Mouse (Mus musculus) midbrain, embryonic 15.5 days (tissue): ENCODE data around the gene Enkd1. TPM values are rescaled to one million over a fixed set of nuclear protein-coding genes. Genes with fewer than 3 reads are reported as not detected.

ENCODE experiments used
- ATAC-seq: fragments of 200-750 bp; cut with Nextera tagmentation; replicated peaks from 2 replicates; pipeline ENCODE4 v1.8.0; 2017; ENCODE audit warnings: moderate TSS enrichment
- H3K27ac ChIP-seq: fragments of 300-500 bp; sonication (generic); 2 replicates; pipeline ENCODE4 v1.5.1; 2015; ENCODE audit warnings: mild to moderate bottlenecking, inconsistent platforms
- H3K27me3 ChIP-seq: fragments of 300-500 bp; sonication (generic); replicated peaks from 2 replicates; pipeline ENCODE4 v1.6.1; 2015; ENCODE audit warnings: inconsistent platforms
- H3K36me3 ChIP-seq: fragments of 300-500 bp; sonication (generic); replicated peaks from 2 replicates; pipeline ENCODE4 v1.6.1; 2015; ENCODE audit warnings: inconsistent platforms
- H3K4me1 ChIP-seq: fragments of 300-500 bp; sonication (generic); 2 replicates; pipeline ENCODE4 v1.6.1; 2015; ENCODE audit warnings: inconsistent platforms
- H3K4me2 ChIP-seq: fragments of 300-500 bp; sonication (generic); 2 replicates; pipeline ENCODE4 v1.6.1; 2015; ENCODE audit warnings: inconsistent platforms, mild to moderate bottlenecking, moderate library complexity
- H3K4me3 ChIP-seq: fragments of 300-500 bp; sonication (generic); 2 replicates; pipeline ENCODE4 v1.5.1; 2015; ENCODE audit warnings: mild to moderate bottlenecking, inconsistent platforms
- H3K9ac ChIP-seq: fragments of 300-500 bp; sonication (generic); 2 replicates; pipeline ENCODE4 v1.6.1; 2015; ENCODE audit warnings: mild to moderate bottlenecking, inconsistent platforms
- H3K9me3 ChIP-seq: fragments of 300-500 bp; sonication (generic); 2 replicates; pipeline ENCODE4 v1.6.1; 2016; ENCODE audit warnings: inconsistent platforms
- WGBS: fragments of 180-500 bp; shearing (Covaris S2); methylation state at CpG from one replicate; pipeline ENCODE4 v1.1.7; 2015; ENCODE audit warnings: mixed read lengths; 5-methylcytosine and 5-hydroxymethylcytosine counted together
- polyA plus RNA-seq: library from polyadenylated mRNA; unstranded; fragments of >200 nt; fragmentation: Nextera tagmentation; extraction: Ambion mirVana; gene quantifications from 2 replicates; pipeline ENCODE4 v1.2.1, GENCODE M21; 2015

Enkd1 gene
- polyA plus RNA-seq, 1 experiment from 2014 or later = 16.1 TPM

DNA sequence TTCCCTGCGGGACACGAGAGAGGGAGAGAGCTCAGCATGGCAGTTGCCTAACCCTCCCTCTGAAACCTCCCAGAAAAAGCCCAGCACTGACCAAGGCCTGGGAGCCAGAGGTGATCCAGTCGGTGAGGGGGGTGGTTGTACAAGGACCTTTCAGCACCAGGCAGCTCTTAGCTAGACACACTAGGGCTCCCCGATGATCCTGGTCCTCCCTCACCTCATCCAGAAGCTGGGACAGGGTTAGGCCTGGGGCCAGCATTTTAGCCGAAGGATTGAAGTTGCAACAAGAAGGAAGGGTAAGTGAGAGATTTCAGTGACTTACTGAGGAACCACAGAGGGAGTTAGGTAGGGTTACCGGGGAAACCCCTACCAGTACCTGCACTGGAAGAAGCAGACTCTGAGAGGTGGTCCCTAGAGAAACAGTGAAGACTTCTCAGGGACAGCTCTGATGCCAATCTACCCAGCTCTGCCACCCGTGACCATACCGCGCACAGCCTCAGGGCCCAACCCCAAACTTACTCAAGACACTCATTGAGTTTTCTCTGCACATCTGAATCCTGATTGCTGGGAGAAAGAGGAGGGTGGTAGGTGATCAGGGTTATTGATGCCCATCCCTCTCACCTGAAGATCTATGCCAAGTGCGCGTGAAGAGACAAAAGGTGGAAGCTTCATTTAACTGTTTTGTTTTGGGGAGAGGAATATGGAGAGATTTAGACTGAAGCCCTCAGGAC, 8.4 kb downstream of the Enkd1 start:
- WGBS = 90% methylated on average over 11 of the region's 11 CpGs
- Histone ChIP-seq H3K4me3 (peak overlapping the region; percentile 64), H3K4me2 (peak overlapping the region; percentile 85), H3K27ac (0 out of 2 replicates have a peak overlapping the region, but pooled peaks have one; percentile 92), H3K27me3 (no peaks in the 10 kb centered on the region), H3K36me3 (peaks cover 20% of the 10 kb centered on the region), H3K9me3 (no peaks in the 10 kb centered on the region), H3K4me1 (peaks cover 34% of the 10 kb centered on the region), H3K9ac (peak overlapping the region; percentile 59)
- ATAC-seq = no peak

DNA sequence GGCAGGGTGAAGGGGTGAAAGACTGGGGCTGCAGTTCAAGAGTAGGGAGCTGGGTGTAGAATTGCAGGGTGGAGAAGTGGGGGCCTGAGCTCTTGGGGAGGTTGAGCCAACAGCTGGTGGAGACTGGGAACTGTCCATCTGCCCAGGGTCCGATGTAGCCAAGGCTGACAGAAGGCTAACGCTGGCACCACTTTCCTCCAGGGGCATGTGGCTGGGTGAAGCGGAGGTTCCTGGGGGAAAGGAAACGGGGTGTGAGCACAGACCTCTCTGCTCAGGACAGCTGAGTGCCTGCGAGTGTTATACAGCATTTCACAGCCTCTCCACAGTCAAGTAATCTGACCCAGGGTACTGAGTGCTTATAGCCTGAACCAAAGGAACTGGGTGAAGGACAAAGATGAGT, 9.3 kb downstream of the Enkd1 start:
- Histone ChIP-seq H3K4me3 (no peak overlapping the region), H3K27me3 (no peaks in the 10 kb centered on the region), H3K36me3 (peaks cover 20% of the 10 kb centered on the region), H3K9me3 (no peaks in the 10 kb centered on the region), H3K9ac (no peak overlapping the region), H3K4me2 (no peak overlapping the region), H3K27ac (no peak overlapping the region), H3K4me1 (peaks cover 37% of the 10 kb centered on the region)
- no peak for ATAC-seq
- 91% methylated on average over 5 of the region's 5 CpGs for WGBS

DNA sequence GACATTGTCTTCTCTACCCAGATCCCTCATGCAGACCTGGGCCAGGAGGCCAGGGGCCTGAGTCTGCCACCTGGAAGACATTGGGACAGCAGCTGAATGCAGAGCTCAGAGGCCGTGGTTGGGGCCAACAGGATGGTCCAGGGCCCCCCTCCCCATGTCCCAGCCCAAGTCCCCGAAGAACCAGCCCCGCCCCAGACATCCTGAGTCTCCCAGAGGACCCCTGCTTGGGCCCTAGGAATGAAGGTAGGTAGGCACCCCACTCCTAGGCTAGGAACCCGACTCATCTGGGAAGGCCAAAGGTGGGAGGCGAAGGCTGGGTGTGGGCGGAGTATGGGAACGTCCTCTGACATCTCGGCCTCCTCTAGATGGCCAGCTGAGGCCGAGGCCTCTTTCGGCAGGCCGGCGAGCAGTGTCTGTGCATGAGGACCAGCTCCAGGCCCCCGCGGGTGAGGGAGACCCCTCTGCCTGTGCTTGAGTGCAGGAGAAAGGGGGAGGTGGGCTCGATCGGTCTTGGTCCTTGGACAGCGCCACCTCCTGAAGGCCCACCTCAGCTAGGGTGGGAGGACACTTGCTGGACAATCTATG, 10.7 kb downstream of the Enkd1 start:
- ATAC-seq = no peak
- 90% methylated on average over 17 of the region's 17 CpGs for WGBS
- Histone ChIP-seq H3K4me1 (peaks cover 32% of the 10 kb centered on the region), H3K4me3 (no peak overlapping the region), H3K27ac (no peak overlapping the region), H3K9me3 (no peaks in the 10 kb centered on the region), H3K27me3 (no peaks in the 10 kb centered on the region), H3K9ac (no peak overlapping the region), H3K4me2 (no peak overlapping the region), H3K36me3 (peaks cover 20% of the 10 kb centered on the region)

DNA sequence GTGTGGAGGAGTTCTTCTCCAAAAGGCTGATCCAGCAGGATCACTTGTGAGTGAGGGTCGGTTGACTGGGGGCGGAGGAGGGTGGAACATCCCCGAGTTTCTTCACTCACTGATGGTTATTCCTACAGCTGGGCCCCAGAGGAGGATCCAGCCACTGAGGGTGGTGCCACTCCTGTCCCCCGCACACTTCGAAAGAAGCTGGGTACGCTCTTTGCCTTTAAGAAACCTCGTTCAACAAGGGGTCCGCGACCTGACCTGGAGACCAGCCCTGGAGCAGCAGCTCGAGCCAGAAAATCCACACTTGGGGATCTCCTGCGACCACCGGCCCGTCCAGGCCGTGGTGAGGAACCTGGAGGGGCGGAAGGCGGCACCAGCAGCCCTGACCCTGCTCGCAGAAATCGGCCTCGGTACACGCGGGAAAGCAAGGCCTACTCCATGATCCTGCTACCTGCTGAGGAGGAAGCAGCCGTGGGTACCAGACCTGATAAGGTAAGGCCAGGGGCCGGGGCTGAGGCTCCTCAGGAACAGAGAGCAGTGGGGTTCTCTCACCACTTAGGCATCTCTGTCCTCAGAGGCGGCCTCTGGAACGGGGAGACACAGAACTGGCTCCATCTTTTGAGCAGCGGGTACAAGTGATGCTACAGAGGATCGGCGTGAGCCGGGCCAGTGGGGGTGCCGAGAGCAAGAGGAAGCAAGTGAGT, 12.8 kb downstream of the Enkd1 start:
- peak overlapping the region; percentile 64 for H3K9ac ChIP-seq
- no peaks in the 10 kb centered on the region for H3K27me3 ChIP-seq
- H3K4me2 ChIP-seq = peak overlapping the region; percentile 64
- H3K36me3 ChIP-seq = peaks cover 20% of the 10 kb centered on the region
- WGBS = 81% methylated on average over 30 of the region's 30 CpGs
- peaks cover 23% of the 10 kb centered on the region for H3K4me1 ChIP-seq
- no peaks in the 10 kb centered on the region for H3K9me3 ChIP-seq
- H3K4me3 ChIP-seq = peak overlapping the region; percentile 59
- ATAC-seq = no peak
- peak overlapping the region; percentile 85 for H3K27ac ChIP-seq

DNA sequence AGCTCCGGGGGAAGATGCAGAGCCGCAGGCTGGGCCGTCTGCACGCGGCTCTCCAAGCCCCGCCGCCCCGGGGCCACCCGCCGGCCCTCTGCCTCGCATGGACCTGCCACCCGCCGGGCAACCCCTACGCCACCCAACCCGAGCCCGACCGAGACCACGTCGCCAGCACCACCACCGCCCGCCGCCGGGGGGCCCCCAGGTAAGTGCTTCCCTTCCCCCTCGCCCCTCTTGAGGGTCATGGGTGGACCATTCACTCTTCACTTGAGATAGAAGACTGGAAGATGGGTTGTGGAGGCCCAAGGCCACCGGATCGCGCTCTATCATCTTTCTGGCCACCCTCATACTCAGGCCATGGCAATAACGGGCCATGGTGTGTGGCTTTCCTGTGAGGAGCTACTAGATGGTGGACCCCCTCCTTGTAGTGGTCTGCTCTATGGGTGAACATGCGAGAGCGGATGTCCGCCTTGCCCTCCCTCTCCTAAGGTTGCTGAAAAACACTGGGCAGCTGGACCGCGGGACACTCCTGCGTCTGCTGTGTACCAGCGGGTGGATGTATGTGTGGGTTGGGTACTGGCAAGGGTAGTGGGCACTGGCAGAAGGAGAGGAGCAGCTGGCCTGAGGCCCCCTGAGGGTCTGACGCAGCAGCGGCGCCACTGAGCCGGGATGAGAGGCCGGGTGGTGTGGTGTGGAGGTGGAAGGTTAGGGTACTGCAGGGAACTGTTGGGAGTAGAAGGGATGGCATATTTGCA, 13.8 kb downstream of the Enkd1 start:
- Histone ChIP-seq H3K9me3 (no peaks in the 10 kb centered on the region), H3K4me1 (peaks cover 14% of the 10 kb centered on the region), H3K4me2 (peak overlapping the region; percentile 64), H3K27ac (peak overlapping the region; percentile 85), H3K4me3 (peak overlapping the region; percentile 59), H3K36me3 (peaks cover 20% of the 10 kb centered on the region), H3K9ac (peak overlapping the region; percentile 64), H3K27me3 (no peaks in the 10 kb centered on the region)
- WGBS = 6% methylated on average over 40 of the region's 40 CpGs
- peak; percentile 61 for ATAC-seq

DNA sequence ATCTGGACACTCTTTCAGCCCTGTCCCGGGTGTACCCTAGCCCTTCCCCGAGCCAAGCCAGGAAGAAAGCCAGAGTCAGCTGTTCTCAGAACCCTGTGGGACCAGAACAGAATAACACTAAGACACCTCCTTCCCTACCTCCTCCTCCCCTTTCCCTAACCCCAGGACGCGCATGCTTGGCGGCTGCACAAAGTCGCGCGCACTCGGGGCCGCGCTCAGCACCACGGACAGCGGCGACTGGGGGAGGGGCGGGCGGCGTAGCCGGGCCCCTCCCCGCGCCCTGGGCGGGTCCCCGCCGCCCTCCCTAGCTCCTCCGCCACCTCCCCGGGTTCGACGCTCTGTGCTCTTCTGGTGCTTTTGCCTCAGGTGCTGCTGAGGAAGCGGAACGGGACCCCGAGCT, 14.4 kb downstream of the Enkd1 start:
- Histone ChIP-seq H3K9ac (peak overlapping the region; percentile 64), H3K4me3 (peak overlapping the region; percentile 59), H3K36me3 (peaks cover 19% of the 10 kb centered on the region), H3K4me2 (peak overlapping the region; percentile 64), H3K27me3 (no peaks in the 10 kb centered on the region), H3K9me3 (no peaks in the 10 kb centered on the region), H3K4me1 (peaks cover 14% of the 10 kb centered on the region), H3K27ac (peak overlapping the region; percentile 85)
- peak; percentile 72 for ATAC-seq
- WGBS = 4% methylated on average over 30 of the region's 30 CpGs

DNA sequence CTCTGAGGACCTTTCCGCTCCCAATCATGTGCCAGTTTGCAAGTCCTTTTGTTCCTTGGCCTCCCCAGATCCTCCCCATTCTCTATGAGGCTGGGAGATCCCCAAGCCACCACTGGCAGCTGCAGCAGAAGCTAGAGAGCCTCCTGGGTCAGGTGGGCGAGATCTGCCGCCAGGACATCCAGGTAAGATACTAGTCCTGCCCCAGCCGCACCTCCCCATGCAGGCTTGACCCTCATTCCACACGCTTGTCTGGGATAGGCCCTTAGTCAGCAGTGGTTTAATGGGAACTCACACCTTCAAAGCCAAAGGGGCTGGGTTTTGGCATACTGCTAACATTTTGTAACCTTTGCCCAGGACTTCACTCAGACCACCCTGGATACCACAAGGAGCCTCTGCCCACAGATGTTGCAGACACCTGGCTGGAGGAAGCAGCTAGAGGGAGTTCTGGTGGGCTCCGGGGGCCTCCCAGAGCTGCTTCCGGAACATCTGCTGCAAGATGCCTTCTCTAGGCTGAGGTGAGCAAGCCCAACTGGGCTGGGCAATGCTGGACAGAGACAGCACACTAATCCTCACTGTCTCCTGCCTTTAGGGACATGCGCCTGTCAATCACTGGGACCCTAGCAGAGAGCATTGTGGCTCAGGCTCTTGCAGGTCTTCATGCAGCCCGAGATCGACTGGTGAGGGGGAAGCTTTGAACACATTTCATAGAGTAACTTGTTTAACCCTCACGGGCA, 15.4 kb downstream of the Enkd1 start:
- 95% methylated on average over 11 of the region's 11 CpGs for WGBS
- no peak overlapping the region for H3K4me3 ChIP-seq
- H3K27ac ChIP-seq = no peak overlapping the region
- no peaks in the 10 kb centered on the region for H3K9me3 ChIP-seq
- peaks cover 14% of the 10 kb centered on the region for H3K4me1 ChIP-seq
- no peak overlapping the region for H3K9ac ChIP-seq
- H3K36me3 ChIP-seq = peaks cover 9% of the 10 kb centered on the region
- no peak overlapping the region for H3K4me2 ChIP-seq
- no peak for ATAC-seq
- no peaks in the 10 kb centered on the region for H3K27me3 ChIP-seq

DNA sequence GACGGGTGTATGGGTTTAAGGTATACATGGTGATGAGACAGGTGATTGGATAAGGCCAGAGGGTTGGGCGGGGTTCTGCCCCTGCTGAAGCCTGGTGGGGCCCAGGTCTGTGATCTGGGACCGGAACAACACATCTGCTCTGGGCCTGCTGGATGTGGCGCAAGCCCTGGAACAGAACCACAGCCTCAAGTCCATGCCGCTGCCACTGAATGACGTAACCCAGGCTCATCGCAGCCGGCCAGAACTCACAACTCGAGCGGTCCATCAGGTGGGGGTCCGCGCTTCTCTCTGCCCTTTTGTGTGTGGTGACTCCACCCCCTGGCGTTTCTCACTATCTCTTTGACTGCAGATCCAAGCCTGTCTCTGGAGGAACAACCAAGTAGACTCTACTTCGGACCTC, 17.0 kb downstream of the Enkd1 start:
- no peak for ATAC-seq
- Histone ChIP-seq H3K4me3 (no peak overlapping the region), H3K4me1 (peaks cover 14% of the 10 kb centered on the region), H3K36me3 (no peaks in the 10 kb centered on the region), H3K27me3 (no peaks in the 10 kb centered on the region), H3K4me2 (no peak overlapping the region), H3K9ac (no peak overlapping the region), H3K27ac (no peak overlapping the region), H3K9me3 (no peaks in the 10 kb centered on the region)
- WGBS = 88% methylated on average over 14 of the region's 14 CpGs

DNA sequence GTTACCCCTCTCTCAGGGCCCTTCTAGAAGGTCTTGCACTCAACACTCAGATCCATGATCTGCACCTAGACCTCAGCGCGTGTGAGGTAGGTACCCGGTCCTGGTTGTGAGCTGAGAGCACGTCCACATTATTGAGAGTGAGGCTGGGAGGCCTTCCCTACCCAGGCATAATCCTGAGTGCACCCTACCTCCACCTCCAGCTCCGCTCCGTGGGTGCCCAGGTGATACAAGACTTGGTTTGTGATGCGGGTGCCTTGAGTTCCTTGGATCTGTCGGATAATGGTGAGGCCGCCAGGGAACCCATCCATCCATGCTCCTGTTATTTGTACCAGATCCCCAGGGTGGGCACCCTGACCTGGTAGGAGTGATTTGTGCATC, 18.0 kb downstream of the Enkd1 start:
- Histone ChIP-seq H3K4me3 (no peak overlapping the region), H3K27me3 (no peaks in the 10 kb centered on the region), H3K27ac (no peak overlapping the region), H3K9me3 (no peaks in the 10 kb centered on the region), H3K4me2 (no peak overlapping the region), H3K36me3 (no peaks in the 10 kb centered on the region), H3K4me1 (peaks cover 6% of the 10 kb centered on the region), H3K9ac (no peak overlapping the region)
- 88% methylated on average over 9 of the region's 9 CpGs for WGBS
- no peak for ATAC-seq

DNA sequence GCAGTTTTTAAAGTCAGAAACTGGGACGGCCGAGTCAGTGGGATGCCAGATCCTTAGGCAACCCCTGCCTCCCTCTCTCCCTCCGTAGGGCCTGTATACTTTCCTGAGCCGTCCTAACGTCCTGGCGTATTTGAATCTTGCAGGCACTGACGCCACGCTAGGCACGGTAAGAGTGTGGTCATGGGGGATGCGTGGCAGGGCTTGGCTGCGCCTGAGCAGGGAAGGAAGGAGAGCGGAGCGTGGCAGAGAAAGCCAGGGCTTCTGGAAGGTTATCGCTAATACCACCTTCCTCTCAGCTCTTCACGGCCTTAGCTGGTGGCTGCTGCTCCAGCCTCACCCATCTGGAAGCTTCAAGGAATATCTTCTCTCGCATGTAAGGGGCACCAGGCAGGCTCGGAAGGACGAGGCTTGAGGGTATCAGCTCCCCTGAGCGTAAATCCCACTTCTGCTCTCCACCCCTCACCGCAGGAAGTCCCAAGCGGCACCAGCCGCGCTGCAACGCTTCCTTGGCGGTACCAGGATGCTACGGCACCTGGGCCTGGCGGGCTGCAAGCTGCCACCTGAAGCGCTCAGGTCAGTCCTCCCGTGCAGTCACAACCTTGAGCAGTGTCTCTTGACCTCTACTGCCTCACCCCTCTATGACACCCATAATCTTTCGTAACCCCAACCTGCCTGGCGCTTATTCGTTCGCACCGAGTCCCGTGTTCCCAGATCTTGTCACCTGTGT, 18.6 kb downstream of the Enkd1 start:
- Histone ChIP-seq H3K27me3 (no peaks in the 10 kb centered on the region), H3K4me1 (peaks cover under 1% of the 10 kb centered on the region), H3K9ac (no peak overlapping the region), H3K9me3 (no peaks in the 10 kb centered on the region), H3K4me3 (no peak overlapping the region), H3K4me2 (no peak overlapping the region), H3K27ac (no peak overlapping the region), H3K36me3 (no peaks in the 10 kb centered on the region)
- WGBS = 58% methylated on average over 35 of the region's 35 CpGs
- ATAC-seq = no peak

DNA sequence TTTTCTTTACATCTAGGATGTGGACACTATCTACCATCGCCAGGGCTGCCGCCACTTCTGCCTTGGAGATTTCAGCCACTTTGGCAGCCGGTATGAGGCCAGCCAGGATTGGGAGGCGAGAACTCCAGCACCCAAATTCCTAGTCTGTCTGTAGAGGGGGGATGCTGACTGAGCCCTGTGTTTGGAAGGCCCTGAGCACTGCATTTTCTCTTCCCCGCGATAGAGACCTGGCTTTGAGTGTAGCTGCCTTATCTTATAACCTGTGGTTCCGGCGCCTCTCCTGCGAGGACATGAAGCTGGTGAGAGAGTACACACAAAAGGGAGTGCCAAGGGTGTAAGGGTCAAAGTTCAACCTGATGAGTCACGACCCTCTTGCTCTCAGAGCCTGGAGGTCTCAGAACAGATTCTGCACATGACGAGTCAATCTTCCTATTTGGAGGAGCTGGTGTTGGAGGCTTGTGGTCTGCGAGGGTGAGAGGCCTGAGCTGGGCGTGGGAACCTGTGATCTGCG, 19.7 kb downstream of the Enkd1 start:
- Histone ChIP-seq H3K4me2 (no peak overlapping the region), H3K9me3 (no peaks in the 10 kb centered on the region), H3K9ac (no peak overlapping the region), H3K27ac (no peak overlapping the region), H3K36me3 (0 out of 2 replicates have a peak, but pooled peaks cover 8% of the 10 kb centered on the region), H3K4me1 (no peaks in the 10 kb centered on the region), H3K4me3 (no peak overlapping the region), H3K27me3 (no peaks in the 10 kb centered on the region)
- ATAC-seq = no peak
- WGBS = 63% methylated on average over 14 of the region's 14 CpGs
